Mouse (Mus musculus): Measurements from ENCODE around the gene Pdxp. TPM values are rescaled to one million over a fixed set of nuclear protein-coding genes. Genes with fewer than 3 reads are reported as not detected.

The Pdxp gene
- polyA plus RNA-seq, 1 experiment = 33.1 TPM

GRCm38 (mm10) chr15:78897488-78897887, 16.2 kb upstream of the Pdxp start:
- Histone ChIP-seq H3ac (ENCODE audit: control insufficient read depth, insufficient read length) (no peak overlapping the region), H3K27me3 (ENCODE audit: control insufficient read depth, insufficient read depth, insufficient read length) (no peaks in the 10 kb centered on the region), H3K36me3 (ENCODE audit: control insufficient read depth, insufficient read depth) (peaks cover 6% of the 10 kb centered on the region), H3K4me2 (ENCODE audit: low read depth) (no peak overlapping the region), H3K4me3 (no peak overlapping the region), H3K79me2 (ENCODE audit: control insufficient read depth, insufficient read depth) (no peaks in the 10 kb centered on the region)
- TF ChIP-seq REST (IDR thresholded peaks at IDR 0.05; ENCODE audit: insufficient read depth, insufficient read length) = no peak
- TF ChIP-seq MYOD1 (IDR thresholded peaks at IDR 0.05; ENCODE audit: control insufficient read depth in 1 of 3, insufficient read length in 2 of 3, low read depth in 2 of 3) = no peak
- no peak for TF ChIP-seq CEBPB (IDR thresholded peaks at IDR 0.05; ENCODE audit: insufficient read depth, poor library complexity, severe bottlenecking)
- no peak for TF ChIP-seq SRF (IDR thresholded peaks at IDR 0.05; ENCODE audit: control insufficient read depth, insufficient read length, low read depth)
- TF ChIP-seq MYOG (IDR thresholded peaks at IDR 0.05; ENCODE audit: control insufficient read depth in 1 of 3, insufficient read depth in 1 of 3, insufficient read length in 2 of 3, low read depth in 2 of 3) = no peak
- no peak for TF ChIP-seq POLR2AphosphoS2 (IDR thresholded peaks at IDR 0.05; ENCODE audit: insufficient read length, low read depth)

GRCm38 (mm10) chr15:78898507-78899001, 15.2 kb upstream of the Pdxp start:
- no peak overlapping the region for H3ac ChIP-seq (ENCODE audit: control insufficient read depth, insufficient read length)
- no peak overlapping the region for H3K4me2 ChIP-seq (ENCODE audit: low read depth)
- no peaks in the 10 kb centered on the region for H3K36me3 ChIP-seq (ENCODE audit: control insufficient read depth, insufficient read depth)
- H3K79me2 ChIP-seq (ENCODE audit: control insufficient read depth, insufficient read depth) = no peaks in the 10 kb centered on the region
- H3K4me3 ChIP-seq = peak overlapping the region; percentile 49
- H3K27me3 ChIP-seq (ENCODE audit: control insufficient read depth, insufficient read depth, insufficient read length) = no peaks in the 10 kb centered on the region
- TF ChIP-seq CEBPB (IDR thresholded peaks at IDR 0.05; ENCODE audit: insufficient read depth, poor library complexity, severe bottlenecking) = no peak
- TF ChIP-seq TCF3 (IDR thresholded peaks at IDR 0.05; ENCODE audit: insufficient read length, low read depth) = no peak

GRCm38 (mm10) chr15:78899409-78899739, 14.3 kb upstream of the Pdxp start, which contains the start of gene Gm49510:
Gene Gm49510, plus strand, starts transcription at chr15:78899667.
- peak within 1 kb of the TSS; percentile 49 for H3K4me3 ChIP-seq
- H3K27me3 ChIP-seq (ENCODE audit: control insufficient read depth, insufficient read depth, insufficient read length) = no peaks in the 10 kb centered on the region
- H3ac ChIP-seq (ENCODE audit: control insufficient read depth, insufficient read length) = peak within 1 kb of the TSS; percentile 21
- no peaks in the 10 kb centered on the region for H3K36me3 ChIP-seq (ENCODE audit: control insufficient read depth, insufficient read depth)
- H3K79me2 ChIP-seq (ENCODE audit: control insufficient read depth, insufficient read depth) = no peaks in the 10 kb centered on the region
- H3K4me2 ChIP-seq (ENCODE audit: low read depth) = peak within 1 kb of the TSS; percentile 99
- no peak for TF ChIP-seq E2F4 (IDR thresholded peaks at IDR 0.05; ENCODE audit: insufficient read depth)
- no peak for TF ChIP-seq USF1 (IDR thresholded peaks at IDR 0.05; ENCODE audit: low read depth)
- TF ChIP-seq SRF (IDR thresholded peaks at IDR 0.05; ENCODE audit: control insufficient read depth, insufficient read length, low read depth) = no peak

- TF ChIP-seq TCF3 (IDR thresholded peaks at IDR 0.05; ENCODE audit: insufficient read length, low read depth) = no peak
- TF ChIP-seq CEBPB (IDR thresholded peaks at IDR 0.05; ENCODE audit: insufficient read depth, poor library complexity, severe bottlenecking) = no peak
- TF ChIP-seq POLR2A (IDR thresholded peaks at IDR 0.05; ENCODE audit: insufficient read length, low read depth) = peak; percentile 74
- peak in 1 of 3 experiments; percentile 44 for TF ChIP-seq MYOD1 (IDR thresholded peaks at IDR 0.05; ENCODE audit: control insufficient read depth in 1 of 3, insufficient read length in 2 of 3, low read depth in 2 of 3)
- TF ChIP-seq E2F4 (IDR thresholded peaks at IDR 0.05; ENCODE audit: insufficient read depth) = no peak
- TF ChIP-seq MAX (IDR thresholded peaks at IDR 0.05; ENCODE audit: low read depth) = no peak
- no peak for TF ChIP-seq TCF12 (IDR thresholded peaks at IDR 0.05; ENCODE audit: insufficient read depth, poor library complexity, severe bottlenecking)
- no peak for TF ChIP-seq USF1 (IDR thresholded peaks at IDR 0.05; ENCODE audit: low read depth)
- peak in 2 of 3 experiments; percentile 18 to 46 for TF ChIP-seq MYOG (IDR thresholded peaks at IDR 0.05; ENCODE audit: control insufficient read depth in 1 of 3, insufficient read depth in 1 of 3, insufficient read length in 2 of 3, low read depth in 2 of 3)
- TF ChIP-seq REST (IDR thresholded peaks at IDR 0.05; ENCODE audit: insufficient read depth, insufficient read length) = no peak
- peak; percentile 53 for TF ChIP-seq POLR2AphosphoS2 (IDR thresholded peaks at IDR 0.05; ENCODE audit: insufficient read length, low read depth)
- Histone ChIP-seq H3K79me2 (ENCODE audit: control insufficient read depth, insufficient read depth) (no peaks in the 10 kb centered on the region), H3K4me3 (peak within 1 kb of the TSS; percentile 49), H3K27me3 (ENCODE audit: control insufficient read depth, insufficient read depth, insufficient read length) (no peaks in the 10 kb centered on the region), H3K4me2 (ENCODE audit: low read depth) (peak within 1 kb of the TSS; percentile 99), H3K36me3 (ENCODE audit: control insufficient read depth, insufficient read depth) (peaks cover 6% of the 10 kb centered on the region), H3ac (ENCODE audit: control insufficient read depth, insufficient read length) (peak within 1 kb of the TSS; percentile 21)
Observed at GRCm38 (mm10) chr15:78899740-78900584, 13.8 kb upstream of the Pdxp start, which contains the start of gene Sh3bp1. Gene Sh3bp1, plus strand, starts transcription at chr15:78899768.

- Histone ChIP-seq H3K79me2 (ENCODE audit: control insufficient read depth, insufficient read depth) (no peaks in the 10 kb centered on the region), H3K4me3 (peak overlapping the region; percentile 49), H3ac (ENCODE audit: control insufficient read depth, insufficient read length) (peak overlapping the region; percentile 21), H3K27me3 (ENCODE audit: control insufficient read depth, insufficient read depth, insufficient read length) (no peaks in the 10 kb centered on the region), H3K4me2 (ENCODE audit: low read depth) (peak overlapping the region; percentile 99), H3K36me3 (ENCODE audit: control insufficient read depth, insufficient read depth) (peaks cover 6% of the 10 kb centered on the region)
- TF ChIP-seq POLR2AphosphoS2 (IDR thresholded peaks at IDR 0.05; ENCODE audit: insufficient read length, low read depth) (no peak), MYOD1 (IDR thresholded peaks at IDR 0.05; ENCODE audit: control insufficient read depth in 1 of 3, insufficient read length in 2 of 3, low read depth in 2 of 3) (no peak), E2F4 (IDR thresholded peaks at IDR 0.05; ENCODE audit: insufficient read depth) (no peak), TCF3 (IDR thresholded peaks at IDR 0.05; ENCODE audit: insufficient read length, low read depth) (no peak), USF1 (IDR thresholded peaks at IDR 0.05; ENCODE audit: low read depth) (no peak), POLR2A (IDR thresholded peaks at IDR 0.05; ENCODE audit: insufficient read length, low read depth) (no peak), CEBPB (IDR thresholded peaks at IDR 0.05; ENCODE audit: insufficient read depth, poor library complexity, severe bottlenecking) (no peak), MYOG (IDR thresholded peaks at IDR 0.05; ENCODE audit: control insufficient read depth in 1 of 3, insufficient read depth in 1 of 3, insufficient read length in 2 of 3, low read depth in 2 of 3) (no peak), TCF12 (IDR thresholded peaks at IDR 0.05; ENCODE audit: insufficient read depth, poor library complexity, severe bottlenecking) (no peak), SRF (IDR thresholded peaks at IDR 0.05; ENCODE audit: control insufficient read depth, insufficient read length, low read depth) (no peak), MAX (IDR thresholded peaks at IDR 0.05; ENCODE audit: low read depth) (no peak), REST (IDR thresholded peaks at IDR 0.05; ENCODE audit: insufficient read depth, insufficient read length) (no peak)
Observed at GRCm38 (mm10) chr15:78900585-78901421, 12.9 kb upstream of the Pdxp start.
